In the genomic region with DNA sequence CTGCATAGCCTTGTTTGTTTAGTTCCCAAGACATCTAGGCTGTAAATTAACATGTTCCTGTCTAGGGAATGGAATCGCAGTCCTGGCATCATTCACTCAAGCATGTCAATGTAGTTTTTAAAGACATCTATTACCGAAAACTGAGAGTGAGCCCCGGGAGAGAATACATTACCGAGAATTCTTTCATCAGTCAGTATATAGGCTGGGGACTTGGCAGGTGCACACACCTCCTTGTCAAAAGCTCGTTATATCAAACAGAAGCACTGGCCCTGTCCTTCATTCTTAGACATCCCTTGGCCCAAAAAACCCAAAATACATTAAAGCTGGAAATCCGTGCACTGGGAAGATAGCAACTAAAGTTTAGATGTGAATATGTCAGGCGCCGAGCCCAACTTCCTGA, we compare ENCODE assay signal across 17 mouse cellular contexts.
"Had no signal": no experiment of that assay in that cellular context is flagged by ENCODE, and none has a peak within 500 bp of the region (broad histone marks: within the 10 kb centered on the region; RNA-seq: fewer than 3 reads in every experiment).

No protein-coding gene starts in this region.

- H3K9ac ChIP-seq: liver, embryonic 12.5 days; liver, embryonic 14.5 days; lung, embryonic 14.5 days; neural tube, embryonic 13.5 days; neural tube, embryonic 15.5 days had no signal

- DNase-seq: lung, adult 18-20 months; lung, embryonic 14.5 days; lung, postnatal 10 days; lung, postnatal 4 days; retina, postnatal 1 day; right cerebral cortex, adult 18-20 months; right cerebral cortex, postnatal 25 days; right cerebral cortex, postnatal 4 days; spleen, adult 18-20 months; thymus, adult 18-20 months; thymus, postnatal 14 days; thymus, postnatal 36 days had no signal

- ATAC-seq: liver, embryonic 12.5 days had no signal

- H3K27me3 ChIP-seq: liver, embryonic 12.5 days; neural tube, embryonic 13.5 days; neural tube, embryonic 15.5 days had no signal

- H3K36me3 ChIP-seq: liver, embryonic 12.5 days; neural tube, embryonic 13.5 days; neural tube, embryonic 15.5 days had no signal

- H3K4me1 ChIP-seq: liver, embryonic 12.5 days; neural tube, embryonic 13.5 days; neural tube, embryonic 15.5 days had no signal

- H3K4me2 ChIP-seq: liver, embryonic 12.5 days; lung, embryonic 14.5 days; neural tube, embryonic 13.5 days; neural tube, embryonic 15.5 days had no signal

- H3K27ac ChIP-seq: liver, embryonic 12.5 days; liver, embryonic 14.5 days; neural tube, embryonic 13.5 days; neural tube, embryonic 15.5 days had no signal

- H3K9me3 ChIP-seq: liver, embryonic 12.5 days; neural tube, embryonic 13.5 days; neural tube, embryonic 15.5 days had no signal

- H3K4me3 ChIP-seq: liver, embryonic 12.5 days; myocyte; neural tube, embryonic 13.5 days; neural tube, embryonic 15.5 days had no signal
